Mouse (Mus musculus) erythroblast, embryonic 14.5 days (primary cell): ENCODE results near the gene Prps1l1.

Experiments
- GATA1 ChIP-seq: IDR thresholded peaks from 2 replicates; pipeline ENCODE4 v1.6.1; 2012; ENCODE audit warnings: low read length, inconsistent platforms, mixed read lengths
- TAL1 ChIP-seq: IDR thresholded peaks from 3 replicates; pipeline ENCODE4 v1.6.1; 2012; ENCODE audit warnings: low read length, inconsistent platforms, mixed read lengths

GRCm38 (mm10) chr12:34990387-34990786 is 5.8 kb downstream of the Prps1l1 start:
- TF ChIP-seq GATA1 (no peak), TAL1 (no peak)
